Mouse (Mus musculus): ENCODE measurements at regions not wholly inside any gene's neighbourhood (a gene's known extent, or its start where the extent isn't known, plus 50 kb on each side); places are given as distances from the start of the nearest gene placed in this dataset.
A peak's percentile ranks its signal among the peaks of the same experiment; 100 is the strongest.

DNA sequence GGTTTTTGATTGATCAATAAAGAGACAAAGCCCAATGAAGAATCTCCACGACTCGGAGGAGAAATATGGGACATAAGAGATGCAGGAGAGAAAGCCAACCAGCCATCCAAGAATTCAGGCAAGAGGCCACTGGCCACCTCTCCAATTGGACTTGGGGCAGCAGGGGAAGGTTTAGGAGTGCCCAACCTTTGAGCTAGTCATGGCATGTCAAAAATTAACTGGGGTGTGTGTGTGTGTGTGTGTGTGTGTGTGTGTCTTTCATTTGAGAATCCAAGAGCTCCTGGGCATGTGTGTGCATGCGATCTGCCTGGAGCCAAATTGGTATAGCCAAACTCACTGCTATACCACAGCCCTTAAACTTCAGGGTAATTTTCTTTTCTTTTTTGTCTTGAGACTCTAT lies 51.6 kb upstream of the Cecr2 start:
- no peak for DNase-seq (ENCODE audit: extremely low spot score, low spot score)

DNA sequence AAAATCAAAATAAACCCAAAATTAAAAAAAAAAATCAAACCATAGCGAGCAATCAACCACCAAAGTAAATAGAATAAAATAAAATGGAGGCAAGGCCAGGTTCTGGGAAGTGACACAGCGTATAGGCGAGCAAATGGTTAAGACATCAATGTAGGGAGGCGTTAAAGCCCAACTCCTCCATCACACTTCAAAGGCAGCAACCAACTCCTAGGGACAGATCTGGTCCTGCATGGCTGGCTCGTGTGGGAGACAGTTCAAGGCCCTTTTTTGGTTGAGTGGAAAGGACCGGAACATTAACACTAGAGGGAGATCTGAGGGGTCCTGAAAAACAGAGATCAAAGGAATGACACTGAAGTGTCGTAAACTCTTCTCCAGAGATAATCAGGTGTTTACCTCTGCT lies 53.8 kb upstream of the Cecr2 start:
- no peak for DNase-seq (ENCODE audit: extremely low spot score, low spot score)

DNA sequence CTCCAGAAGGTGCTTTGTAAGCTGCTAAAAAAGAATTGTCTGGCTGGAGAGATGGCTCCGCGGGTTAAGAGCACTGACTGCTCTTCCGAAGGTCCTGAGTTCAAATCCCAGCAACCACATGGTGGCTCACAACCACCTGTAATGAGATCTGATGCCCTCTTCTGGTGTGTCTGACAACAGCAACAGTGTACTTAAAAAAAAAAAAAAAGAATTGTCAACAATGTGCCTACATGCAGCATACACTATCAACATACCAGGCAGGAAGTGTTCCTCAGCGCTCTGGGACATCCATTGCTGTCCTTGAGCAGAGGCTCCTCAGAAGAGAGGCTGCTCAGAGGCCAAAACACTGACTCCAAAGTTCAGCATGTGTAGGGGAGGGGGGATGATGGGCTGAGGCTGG lies 56.3 kb upstream of the Cecr2 start:
- no peak for DNase-seq (ENCODE audit: extremely low spot score, low spot score)

GRCm38 (mm10) chr6:120605471-120605870 lies 60.7 kb upstream of the Cecr2 start:
- no peak for DNase-seq (ENCODE audit: extremely low spot score, low spot score)

- DNase-seq (ENCODE audit: extremely low spot score, low spot score): no peak
Observed at GRCm38 (mm10) chr6:120604020-120604958, 61.9 kb upstream of the Cecr2 start.

DNA sequence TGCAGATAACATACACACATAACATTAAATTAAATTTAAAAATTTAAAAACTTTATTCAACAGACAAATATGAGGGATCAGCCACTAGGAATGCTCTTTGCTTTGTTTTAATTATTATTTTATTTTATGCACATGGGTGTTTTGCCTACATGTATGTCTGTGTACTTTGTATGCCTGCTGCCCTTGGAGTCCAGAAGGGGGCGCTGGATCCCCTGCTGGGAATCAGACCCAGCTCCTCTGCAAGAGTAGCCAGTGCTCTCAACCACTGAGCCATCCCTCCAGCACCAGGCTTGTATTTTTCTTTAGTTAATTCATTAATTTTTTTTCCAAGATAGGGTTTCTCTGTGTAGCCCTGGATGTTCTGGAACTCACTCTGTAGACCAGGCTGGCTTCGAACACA lies 62.7 kb upstream of the Cecr2 start:
- no peak for DNase-seq (ENCODE audit: extremely low spot score, low spot score)

GRCm38 (mm10) chr6:120600376-120600775 lies 65.8 kb upstream of the Cecr2 start:
- no peak for DNase-seq (ENCODE audit: extremely low spot score, low spot score)

DNA sequence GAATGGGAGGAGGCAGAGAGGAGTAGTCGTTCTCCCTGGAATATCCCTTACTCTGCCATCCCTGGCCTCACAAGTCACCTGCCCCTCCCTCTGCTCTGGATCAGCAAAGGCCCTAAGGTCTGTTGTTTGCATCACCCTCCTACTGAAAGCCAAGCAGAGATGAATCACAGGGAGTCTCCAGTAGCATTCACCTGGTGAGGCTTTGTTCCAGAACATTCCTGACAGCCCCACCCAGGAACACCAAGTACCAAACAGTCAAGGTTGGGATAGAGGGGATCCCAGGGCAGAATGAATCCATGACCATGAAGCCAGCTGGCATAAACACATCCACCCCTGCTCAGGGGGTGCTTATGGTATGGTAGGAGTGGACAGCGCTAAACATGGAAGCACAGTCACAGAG lies 67.4 kb upstream of the Hdhd5 start:
- no peak for DNase-seq (ENCODE audit: extremely low spot score, low spot score)

DNA sequence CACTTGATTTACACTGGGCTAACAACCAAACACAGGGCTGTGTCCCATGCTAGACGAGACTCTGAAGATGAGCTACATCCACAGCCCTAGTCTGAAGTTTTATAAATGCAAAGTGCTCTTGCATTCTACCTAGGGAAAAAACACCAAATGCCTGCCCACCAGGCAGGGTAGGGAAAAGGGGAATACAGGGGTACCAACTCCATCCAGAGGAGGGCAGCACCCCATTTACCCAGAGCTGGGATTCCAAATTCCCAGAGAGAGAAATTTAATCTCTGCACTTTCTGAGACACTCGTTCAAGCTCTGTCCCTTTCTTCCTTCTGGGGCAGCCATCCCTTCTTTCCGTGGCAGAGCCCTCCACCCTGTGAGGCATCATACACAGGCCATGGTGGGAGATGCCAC lies 66.8 kb upstream of the Hdhd5 start:
- no peak for DNase-seq (ENCODE audit: extremely low spot score, low spot score)

- DNase-seq (ENCODE audit: extremely low spot score, low spot score): no peak
Observed at GRCm38 (mm10) chr6:120596717-120597116, 65.6 kb upstream of the Hdhd5 start.

DNA sequence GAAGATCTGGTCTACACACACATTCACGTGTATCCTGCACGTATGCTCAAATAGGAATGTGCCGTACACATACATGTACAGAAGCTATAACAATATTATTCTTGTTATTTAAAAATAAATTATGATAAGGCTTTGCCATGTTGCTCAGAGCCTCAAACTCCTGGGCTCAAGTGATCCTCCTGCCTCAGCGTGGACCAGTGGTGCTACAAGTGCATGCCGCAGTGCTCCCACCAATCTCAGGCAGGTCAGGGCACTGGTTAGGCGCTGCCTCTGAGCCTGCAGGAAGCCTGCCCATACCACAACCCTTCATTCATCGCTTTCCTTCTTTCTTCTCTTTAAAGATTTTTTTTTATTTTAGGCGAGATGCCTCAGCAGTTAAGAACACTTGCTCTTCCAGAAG lies 63.3 kb upstream of the Hdhd5 start:
- DNase-seq (ENCODE audit: extremely low spot score, low spot score): no peak

DNA sequence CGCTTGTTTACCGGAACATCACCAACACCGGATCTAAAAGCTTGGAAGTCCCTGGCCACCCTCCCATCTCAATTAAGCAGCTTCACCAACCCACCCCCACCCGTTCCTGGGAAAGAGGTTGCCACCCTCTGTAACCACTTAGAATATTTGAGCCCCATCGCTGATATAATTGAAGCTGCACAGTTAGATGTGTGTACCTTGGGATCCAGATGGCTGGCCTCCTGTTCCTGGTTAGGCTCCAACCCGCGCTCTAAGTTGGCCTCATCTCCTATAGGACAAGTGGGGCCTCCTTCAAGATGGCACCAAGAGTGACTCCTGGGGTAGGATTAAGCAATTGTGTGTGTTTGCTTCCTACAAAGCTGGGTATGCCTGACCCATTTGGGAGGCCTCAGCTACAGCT lies 61.6 kb upstream of the Hdhd5 start:
- DNase-seq (ENCODE audit: extremely low spot score, low spot score): no peak

DNA sequence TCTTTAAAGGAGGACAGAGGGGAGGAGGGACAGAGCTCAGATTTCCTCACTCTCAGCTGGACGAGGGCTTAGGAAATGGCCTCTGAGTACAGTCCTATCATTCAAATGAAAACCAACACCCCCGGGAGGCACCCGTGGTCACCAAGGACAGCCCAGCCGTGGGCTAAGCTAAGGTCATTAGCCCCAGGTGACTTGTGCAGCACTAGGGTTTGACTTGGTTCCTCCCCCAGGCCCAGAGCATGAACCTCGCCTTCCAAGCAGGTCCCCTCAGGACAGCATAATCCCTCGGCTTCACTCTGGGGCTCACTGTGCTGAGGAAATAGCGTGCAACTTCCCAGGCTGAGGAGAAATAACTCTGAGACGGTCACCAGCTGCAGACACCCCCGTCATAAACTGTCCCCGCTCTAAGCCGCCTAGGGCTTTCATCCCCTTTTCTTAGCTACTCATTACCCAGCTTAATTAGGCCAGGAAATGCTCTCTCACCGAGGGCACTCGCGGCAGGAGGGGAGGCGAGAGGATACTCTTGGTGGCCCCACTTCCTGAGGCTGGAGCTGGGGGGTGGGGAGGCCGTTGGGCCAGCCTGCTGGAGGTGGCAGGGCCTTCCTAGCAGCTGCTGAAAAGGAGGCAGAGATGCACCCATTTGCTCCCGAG lies 61.0 kb upstream of the Hdhd5 start:
- peak; percentile 33 for DNase-seq (ENCODE audit: extremely low spot score, low spot score)

DNA sequence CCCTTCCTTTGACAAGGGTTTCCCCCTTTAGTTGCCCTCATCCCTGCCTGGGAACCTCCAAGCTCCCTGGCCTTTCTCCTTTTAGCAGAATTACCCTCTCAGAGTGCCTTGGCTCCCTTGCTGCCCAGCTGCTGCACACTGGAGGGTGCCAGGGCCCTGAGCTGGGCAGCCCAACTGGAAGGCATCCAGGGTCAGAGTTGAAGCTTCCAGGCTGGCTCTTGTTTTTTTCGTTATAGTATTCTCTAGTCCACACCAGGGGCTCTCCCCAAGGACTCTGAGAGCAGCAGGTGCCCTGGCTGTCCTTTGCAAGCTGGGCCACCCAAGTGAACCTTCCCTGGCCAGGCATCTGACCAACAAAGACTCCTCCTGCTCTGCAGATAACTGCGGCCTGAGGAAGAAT lies 59.1 kb upstream of the Hdhd5 start:
- no peak for DNase-seq (ENCODE audit: extremely low spot score, low spot score)

- no peak for DNase-seq (ENCODE audit: extremely low spot score, low spot score)
Observed at GRCm38 (mm10) chr6:120588701-120589659, 57.9 kb upstream of the Hdhd5 start.

- no peak for DNase-seq (ENCODE audit: extremely low spot score, low spot score)
Observed at GRCm38 (mm10) chr6:120585941-120586280, 54.8 kb upstream of the Hdhd5 start.

DNA sequence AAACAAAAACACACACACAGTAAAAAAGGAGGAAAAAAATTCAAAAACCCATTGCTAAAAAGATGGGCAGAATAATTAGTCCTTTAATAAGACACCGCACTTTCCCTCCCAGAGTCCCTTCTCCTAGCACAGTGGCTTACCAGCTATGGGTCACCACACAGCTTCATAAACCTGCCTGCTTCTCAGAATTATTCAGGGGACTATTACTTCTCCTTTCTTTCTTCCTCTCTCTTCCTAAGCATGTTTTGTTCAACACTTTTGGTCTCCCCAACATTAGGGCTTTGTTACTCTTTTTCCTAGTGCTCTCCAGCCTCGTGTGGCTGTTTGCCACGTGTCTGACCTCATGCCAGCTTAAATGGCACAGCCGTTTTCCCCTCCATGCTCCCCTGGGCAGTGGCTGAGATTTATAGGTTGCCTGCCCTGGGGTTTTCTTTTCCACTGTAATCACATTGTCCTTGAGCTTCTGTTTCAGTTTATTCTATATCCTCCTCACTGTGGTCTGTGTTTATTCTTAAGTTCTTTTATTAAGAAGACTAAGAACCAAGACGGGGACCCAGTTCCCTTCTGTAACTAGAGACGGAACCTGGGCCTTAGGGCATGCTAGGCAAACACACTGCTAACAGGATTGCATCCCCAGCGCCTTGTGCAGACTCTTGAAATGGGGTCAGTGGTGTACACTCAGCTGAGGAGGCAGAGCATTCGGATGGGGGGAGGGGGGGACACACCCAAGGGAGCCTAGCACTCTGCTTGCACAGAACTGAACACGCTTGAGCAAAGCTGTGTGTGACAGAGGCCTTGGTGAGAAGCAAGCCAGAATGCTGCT lies 54.2 kb upstream of the Hdhd5 start:
- DNase-seq (ENCODE audit: extremely low spot score, low spot score): no peak

GRCm38 (mm10) chr6:120581748-120582147 lies 50.6 kb upstream of the Hdhd5 start:
- DNase-seq (ENCODE audit: extremely low spot score, low spot score): no peak
